Mouse (Mus musculus) right cerebral cortex, postnatal 14 days (tissue): Measurements from ENCODE around the gene Gm5737.

Experiments
- DNase-seq: peaks from one replicate; pipeline ENCODE4 v3.0.0; 2022

The Gm5737 gene

GRCm38 (mm10) chr7:120879972-120880371 is 67.8 kb downstream of the Gm5737 start:
- DNase-seq, result no peak

GRCm38 (mm10) chr7:120880770-120881169 is 68.6 kb downstream of the Gm5737 start:
- DNase-seq, result no peak
